Mouse (Mus musculus) B cell, adult 2 months (primary cell): ENCODE measurements around the gene Gm17720.
"Not testable (repeated sequence)": the region's sequence is repeated elsewhere in the genome, so short reads cannot be mapped to it uniquely, and the experiment has no call there.

Source experiments
- DNase-seq, 2 experiments: peaks; one replicate each; pipeline ENCODE4 v3.0.0; 2022

Gm17720 gene

GRCm38 (mm10) chr8:110039216-110039615, 63.3 kb downstream of the Gm17720 start:
- no peak for DNase-seq

GRCm38 (mm10) chr8:110036156-110036555, 66.4 kb downstream of the Gm17720 start:
- no peak for DNase-seq

GRCm38 (mm10) chr8:110034331-110034730, 68.2 kb downstream of the Gm17720 start:
- DNase-seq: no peak

GRCm38 (mm10) chr8:110033771-110034170, 68.8 kb downstream of the Gm17720 start:
- DNase-seq: not testable (repeated sequence)
